Mouse (Mus musculus): ENCODE measurements around the gene Mpp3. TPM values are rescaled to one million over a fixed set of nuclear protein-coding genes. Genes with fewer than 3 reads are reported as not detected.

The Mpp3 gene
- total and polyA plus RNA-seq, 3 experiments, result 0.22 TPM; not detected in 2

DNA sequence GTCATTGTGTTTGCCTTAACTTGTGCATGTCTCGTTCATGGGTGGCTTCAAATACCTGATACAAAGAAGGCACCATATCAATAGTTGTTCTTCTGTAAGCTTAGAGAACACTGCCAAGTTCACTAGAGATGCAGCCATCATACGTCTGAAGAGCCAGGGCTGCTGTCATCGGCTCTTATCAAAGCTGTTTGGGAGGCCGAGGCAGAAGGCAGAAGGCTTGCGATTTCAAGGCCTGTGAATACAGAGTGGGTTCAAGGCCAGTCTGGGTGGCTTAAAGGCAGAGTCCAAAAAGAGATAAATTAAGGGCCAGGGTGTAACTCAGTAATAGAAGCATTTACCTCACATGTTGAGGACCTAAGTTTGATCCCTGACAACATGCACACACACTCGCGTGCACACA, 8.1 kb upstream of the Mpp3 start:
- TF ChIP-seq TAL1 (conservative IDR thresholded peaks at IDR 0.05; ENCODE audit: low read depth, low read length) (no peak), CTCF (IDR thresholded peaks at IDR 0.05; ENCODE audit: low read depth, low read length) (no peak), GATA2 (IDR thresholded peaks at IDR 0.05; ENCODE audit: borderline replicate concordance, low read depth, low read length) (no peak), POLR2AphosphoS5 (IDR thresholded peaks at IDR 0.05; ENCODE audit: insufficient replicate concordance, low read depth, low read length) (no peak), GATA1 (IDR thresholded peaks at IDR 0.05; ENCODE audit: borderline replicate concordance, low read length) (no peak)
- H3K36me3 ChIP-seq (replicated peaks), result no peaks in the 10 kb centered on the region
- no peak for DNase-seq (ENCODE audit: low spot score)
- ATAC-seq (ENCODE audit: extremely low read depth, insufficient number of reproducible peaks, low FRiP score, poor library complexity, severe bottlenecking), result no peak
- peaks cover 47% of the 10 kb centered on the region for H3K27me3 ChIP-seq (ENCODE audit: insufficient read depth, low read length)
- no peaks in the 10 kb centered on the region for H3K9me3 ChIP-seq (replicated peaks)
- H3K4me3 ChIP-seq (ENCODE audit: low read depth, low read length), result no peak overlapping the region
- peaks cover 2% of the 10 kb centered on the region for H3K4me1 ChIP-seq (ENCODE audit: insufficient read depth, low read depth, low read length)

- Histone ChIP-seq H3K27me3 (ENCODE audit: insufficient read depth, low read length) (peaks cover 51% of the 10 kb centered on the region), H3K4me3 (ENCODE audit: low read depth, low read length) (no peak overlapping the region), H3K4me1 (ENCODE audit: insufficient read depth, low read depth, low read length) (peaks cover under 1% of the 10 kb centered on the region; the same call in 1 of the 2 replicates), H3K36me3 (replicated peaks) (no peaks in the 10 kb centered on the region), H3K9me3 (replicated peaks) (no peaks in the 10 kb centered on the region)
- ATAC-seq (ENCODE audit: extremely low read depth, insufficient number of reproducible peaks, low FRiP score, poor library complexity, severe bottlenecking) (no peak), DNase-seq (ENCODE audit: low spot score) (no peak)
- TF ChIP-seq GATA1 (IDR thresholded peaks at IDR 0.05; ENCODE audit: borderline replicate concordance, low read length) (no peak), POLR2AphosphoS5 (IDR thresholded peaks at IDR 0.05; ENCODE audit: insufficient replicate concordance, low read depth, low read length) (no peak), TAL1 (conservative IDR thresholded peaks at IDR 0.05; ENCODE audit: low read depth, low read length) (no peak), GATA2 (IDR thresholded peaks at IDR 0.05; ENCODE audit: borderline replicate concordance, low read depth, low read length) (no peak), CTCF (IDR thresholded peaks at IDR 0.05; ENCODE audit: low read depth, low read length) (no peak)
Measured at GRCm38 (mm10) chr11:102035456-102035960, 7.2 kb upstream of the Mpp3 start.

DNA sequence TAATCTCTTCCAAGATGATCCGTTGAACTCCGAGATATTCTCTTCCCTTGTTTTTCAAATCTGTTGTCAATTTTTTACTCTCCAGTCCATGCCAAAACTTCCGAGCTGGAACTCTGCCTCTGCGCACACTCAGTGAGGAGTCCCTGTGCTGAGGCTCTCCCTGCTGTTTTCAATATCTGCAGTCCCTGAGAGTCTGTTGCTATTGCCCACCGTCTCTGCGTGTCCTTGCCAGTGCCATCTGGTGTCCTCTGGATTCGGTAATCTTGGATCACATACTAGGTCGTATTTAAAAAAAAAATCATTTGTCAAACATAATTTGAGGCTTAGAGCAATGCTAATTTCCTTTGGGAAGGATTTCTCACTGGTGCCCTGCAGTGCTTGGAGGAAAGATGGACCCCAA, 6.6 kb upstream of the Mpp3 start:
- Histone ChIP-seq H3K27me3 (ENCODE audit: insufficient read depth, low read length) (peaks cover 51% of the 10 kb centered on the region), H3K4me3 (ENCODE audit: low read depth, low read length) (no peak overlapping the region), H3K9me3 (replicated peaks) (no peaks in the 10 kb centered on the region), H3K4me1 (ENCODE audit: insufficient read depth, low read depth, low read length) (peaks cover 7% of the 10 kb centered on the region; the same call in 1 of the 2 replicates), H3K36me3 (replicated peaks) (no peaks in the 10 kb centered on the region)
- DNase-seq (ENCODE audit: low spot score), result no peak
- ATAC-seq (ENCODE audit: extremely low read depth, insufficient number of reproducible peaks, low FRiP score, poor library complexity, severe bottlenecking), result no peak
- no peak for TF ChIP-seq GATA1 (IDR thresholded peaks at IDR 0.05; ENCODE audit: borderline replicate concordance, low read length)
- no peak for TF ChIP-seq CTCF (IDR thresholded peaks at IDR 0.05; ENCODE audit: low read depth, low read length)
- no peak for TF ChIP-seq POLR2AphosphoS5 (IDR thresholded peaks at IDR 0.05; ENCODE audit: insufficient replicate concordance, low read depth, low read length)
- TF ChIP-seq GATA2 (IDR thresholded peaks at IDR 0.05; ENCODE audit: borderline replicate concordance, low read depth, low read length), result no peak
- no peak for TF ChIP-seq TAL1 (conservative IDR thresholded peaks at IDR 0.05; ENCODE audit: low read depth, low read length)

DNA sequence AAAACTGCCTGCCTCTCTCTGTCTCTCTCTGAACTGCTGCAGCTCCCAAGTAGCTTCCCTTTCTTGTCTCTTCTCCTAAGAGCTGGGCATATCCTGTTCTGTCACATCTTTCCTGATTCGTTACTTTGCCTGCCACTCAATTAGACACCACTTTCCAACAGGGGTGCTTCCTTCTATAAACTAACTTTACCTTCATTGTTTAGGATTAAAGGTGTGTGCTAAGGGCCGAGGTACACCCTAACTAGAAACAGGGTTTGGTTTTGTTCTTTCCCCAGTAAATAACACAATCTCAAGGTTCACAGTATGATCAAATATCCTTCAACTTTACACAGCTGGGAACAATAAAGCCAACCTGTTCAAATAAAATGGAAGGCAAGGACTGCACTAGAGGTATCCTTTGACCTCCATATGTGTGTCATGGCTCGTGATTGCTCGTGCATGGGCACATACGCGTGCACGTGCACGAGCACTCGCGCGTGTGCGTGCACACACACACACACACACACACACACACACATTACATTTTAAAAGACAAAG, 4.9 kb upstream of the Mpp3 start:
- no peak for ATAC-seq (ENCODE audit: extremely low read depth, insufficient number of reproducible peaks, low FRiP score, poor library complexity, severe bottlenecking)
- TF ChIP-seq CTCF (IDR thresholded peaks at IDR 0.05; ENCODE audit: low read depth, low read length), result no peak
- no peak for TF ChIP-seq GATA1 (IDR thresholded peaks at IDR 0.05; ENCODE audit: borderline replicate concordance, low read length)
- TF ChIP-seq GATA2 (IDR thresholded peaks at IDR 0.05; ENCODE audit: borderline replicate concordance, low read depth, low read length), result no peak
- TF ChIP-seq TAL1 (conservative IDR thresholded peaks at IDR 0.05; ENCODE audit: low read depth, low read length), result no peak
- TF ChIP-seq POLR2AphosphoS5 (IDR thresholded peaks at IDR 0.05; ENCODE audit: insufficient replicate concordance, low read depth, low read length), result no peak

GRCm38 (mm10) chr11:102031149-102031548, 2.9 kb upstream of the Mpp3 start:
- Histone ChIP-seq H3K4me3 (ENCODE audit: low read depth, low read length) (no peak overlapping the region), H3K9me3 (replicated peaks) (no peaks in the 10 kb centered on the region), H3K27me3 (ENCODE audit: insufficient read depth, low read length) (peaks cover 43% of the 10 kb centered on the region), H3K36me3 (replicated peaks) (no peaks in the 10 kb centered on the region), H3K4me1 (ENCODE audit: insufficient read depth, low read depth, low read length) (peaks cover 31% of the 10 kb centered on the region)
- TF ChIP-seq POLR2AphosphoS5 (IDR thresholded peaks at IDR 0.05; ENCODE audit: insufficient replicate concordance, low read depth, low read length) (no peak), TAL1 (conservative IDR thresholded peaks at IDR 0.05; ENCODE audit: low read depth, low read length) (no peak), GATA1 (IDR thresholded peaks at IDR 0.05; ENCODE audit: borderline replicate concordance, low read length) (no peak), GATA2 (IDR thresholded peaks at IDR 0.05; ENCODE audit: borderline replicate concordance, low read depth, low read length) (no peak), CTCF (IDR thresholded peaks at IDR 0.05; ENCODE audit: low read depth, low read length) (no peak)
- DNase-seq (ENCODE audit: low spot score) (no peak), ATAC-seq (ENCODE audit: extremely low read depth, insufficient number of reproducible peaks, low FRiP score, poor library complexity, severe bottlenecking) (no peak)

More for the DNA sequence above, 4.9 kb upstream of the Mpp3 start:
- DNase-seq (ENCODE audit: low spot score), result no peak
- no peaks in the 10 kb centered on the region for H3K9me3 ChIP-seq (replicated peaks)
- no peaks in the 10 kb centered on the region for H3K36me3 ChIP-seq (replicated peaks)
- H3K4me3 ChIP-seq (ENCODE audit: low read depth, low read length), result no peak overlapping the region
- peaks cover 41% of the 10 kb centered on the region for H3K27me3 ChIP-seq (ENCODE audit: insufficient read depth, low read length)
- H3K4me1 ChIP-seq (ENCODE audit: insufficient read depth, low read depth, low read length), result peaks cover 15% of the 10 kb centered on the region

DNA sequence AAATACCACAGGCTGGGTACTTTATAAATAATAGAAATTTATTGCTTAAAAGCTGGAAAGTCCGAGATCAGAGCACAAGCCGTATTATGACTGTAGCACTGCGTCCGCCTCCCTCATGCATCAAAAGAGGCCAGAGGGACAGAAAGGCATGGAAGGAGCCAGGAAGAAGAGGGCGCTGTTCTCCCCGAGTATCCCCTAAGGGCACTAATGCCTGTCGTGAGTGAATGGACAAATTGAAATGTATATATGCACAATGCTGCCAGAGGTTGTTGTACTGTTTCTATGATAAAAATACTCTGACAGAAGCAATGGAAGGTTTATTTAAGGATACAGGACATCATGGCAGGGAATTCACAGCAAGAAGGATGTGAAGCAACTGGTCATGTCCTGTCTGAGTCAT, 1.7 kb upstream of the Mpp3 start:
- DNase-seq (ENCODE audit: low spot score), result no peak
- peaks cover 51% of the 10 kb centered on the region for H3K27me3 ChIP-seq (ENCODE audit: insufficient read depth, low read length)
- H3K9me3 ChIP-seq (replicated peaks), result no peaks in the 10 kb centered on the region
- no peak overlapping the region for H3K4me3 ChIP-seq (ENCODE audit: low read depth, low read length)
- ATAC-seq (ENCODE audit: extremely low read depth, insufficient number of reproducible peaks, low FRiP score, poor library complexity, severe bottlenecking), result no peak
- H3K4me1 ChIP-seq (ENCODE audit: insufficient read depth, low read depth, low read length), result peaks cover 34% of the 10 kb centered on the region
- TF ChIP-seq CTCF (IDR thresholded peaks at IDR 0.05; ENCODE audit: low read depth, low read length) (no peak), GATA1 (IDR thresholded peaks at IDR 0.05; ENCODE audit: borderline replicate concordance, low read length) (no peak), TAL1 (conservative IDR thresholded peaks at IDR 0.05; ENCODE audit: low read depth, low read length) (no peak), GATA2 (IDR thresholded peaks at IDR 0.05; ENCODE audit: borderline replicate concordance, low read depth, low read length) (no peak), POLR2AphosphoS5 (IDR thresholded peaks at IDR 0.05; ENCODE audit: insufficient replicate concordance, low read depth, low read length) (no peak)
- H3K36me3 ChIP-seq (replicated peaks), result no peaks in the 10 kb centered on the region
